Mouse (Mus musculus) testis, adult 2 months (tissue): ENCODE measurements around the gene 1700001C19Rik.

Experiments used
- CTCF ChIP-seq: fragments of 200-500 bp; IDR thresholded peaks from 2 replicates; pipeline ENCODE4 v1.5.1; 2012; ENCODE audit warnings: low read depth, mild to moderate bottlenecking, inconsistent platforms, low read length, moderate library complexity; ENCODE audit not compliant: control insufficient read depth, insufficient read depth, insufficient replicate concordance
- POLR2A ChIP-seq: fragments of 200-500 bp; IDR thresholded peaks from 2 replicates; pipeline ENCODE4 v1.6.1; 2012; ENCODE audit warnings: low read depth, mild to moderate bottlenecking, inconsistent platforms, low read length, moderate library complexity; ENCODE audit not compliant: control insufficient read depth

DNA sequence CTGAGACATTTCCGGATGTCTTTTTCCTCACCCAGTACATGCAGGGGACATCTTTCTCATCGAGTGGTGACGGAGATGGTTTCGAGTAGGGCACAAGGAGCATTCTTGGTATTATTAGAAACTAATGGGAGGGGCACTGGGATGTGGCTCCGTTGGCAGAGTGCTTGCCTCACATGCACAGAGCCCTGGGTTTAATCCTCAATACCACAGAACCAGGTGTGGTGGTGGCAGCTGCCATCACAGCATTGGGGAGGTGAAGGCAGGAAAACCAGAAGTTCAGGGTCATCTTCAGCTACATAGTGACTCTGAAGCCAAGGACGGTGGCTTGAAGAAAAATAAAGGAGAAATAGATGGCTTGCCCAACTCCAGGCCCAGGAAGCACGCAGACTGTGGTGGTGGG, 25.0 kb upstream of the 1700001C19Rik start:
- TF ChIP-seq CTCF (no peak), POLR2A (no peak)
